Mouse (Mus musculus) liver, embryonic 12.5 days (tissue): ENCODE measurements around the gene Aurkaip1. TPM values are rescaled to one million over a fixed set of nuclear protein-coding genes. Genes with fewer than 3 reads are reported as not detected.

Experiments
- ATAC-seq: fragments of 200-750 bp; cut with Nextera tagmentation; 2 replicates; pipeline ENCODE4 v1.8.0; 2017; ENCODE audit warnings: moderate number of reproducible peaks, mild to moderate bottlenecking, moderate library complexity
- H3K27ac ChIP-seq: fragments of 300-500 bp; sonication (generic); 2 replicates; pipeline ENCODE4 v1.5.1; 2016; ENCODE audit warnings: mild to moderate bottlenecking
- H3K27me3 ChIP-seq: fragments of 300-500 bp; sonication (generic); replicated peaks from 2 replicates; pipeline ENCODE4 v1.6.1; 2016; ENCODE audit warnings: mild to moderate bottlenecking, moderate library complexity
- H3K36me3 ChIP-seq: fragments of 300-500 bp; sonication (generic); 2 replicates; pipeline ENCODE4 v1.6.1; 2016; ENCODE audit warnings: mild to moderate bottlenecking, moderate library complexity
- H3K4me1 ChIP-seq: fragments of 300-500 bp; sonication (generic); 2 replicates; pipeline ENCODE4 v1.6.1; 2016
- H3K4me2 ChIP-seq: fragments of 300-500 bp; sonication (generic); 2 replicates; pipeline ENCODE4 v1.6.1; 2016; ENCODE audit warnings: mild to moderate bottlenecking, moderate library complexity
- H3K4me3 ChIP-seq: fragments of 300-500 bp; sonication (generic); 2 replicates; pipeline ENCODE4 v1.5.1; 2016; ENCODE audit warnings: mild to moderate bottlenecking, moderate library complexity
- H3K9ac ChIP-seq: fragments of 300-500 bp; sonication (generic); 2 replicates; pipeline ENCODE4 v1.6.1; 2016; ENCODE audit warnings: mild to moderate bottlenecking, moderate library complexity
- H3K9me3 ChIP-seq: fragments of 300-500 bp; sonication (generic); replicated peaks from 2 replicates; pipeline ENCODE4 v1.6.1; 2016; ENCODE audit warnings: mild to moderate bottlenecking, moderate library complexity
- WGBS: fragments of 180-500 bp; shearing (Covaris S2); methylation state at CpG from one replicate; pipeline ENCODE4 v1.1.7; 2016; ENCODE audit not compliant: insufficient replicate concordance; 5-methylcytosine and 5-hydroxymethylcytosine counted together
- microRNA-seq: library from miRNA; unstranded; fragments of <30 nt; microRNA quantifications from one replicate; pipeline ENCODE4, GENCODE M21; 2017
- polyA plus RNA-seq: library from polyadenylated mRNA; unstranded; fragments of >200 nt; fragmentation: Nextera tagmentation; extraction: Ambion mirVana; gene quantifications from 2 replicates; pipeline ENCODE4 v1.2.1, GENCODE M21; 2016

The Aurkaip1 gene
- polyA plus RNA-seq, 1 experiment from 2014 or later, result 153 TPM

GRCm38 (mm10) chr4:155856881-155857280 is 25.8 kb downstream of the Aurkaip1 start:
- WGBS, result 45% methylated on average over 3 of the region's 3 CpGs
- Histone ChIP-seq H3K36me3 (peaks cover 84% of the 10 kb centered on the region), H3K9me3 (no peaks in the 10 kb centered on the region), H3K27me3 (no peaks in the 10 kb centered on the region), H3K4me3 (no peak overlapping the region), H3K4me2 (peak overlapping the region; percentile 26), H3K9ac (no peak overlapping the region), H3K27ac (no peak overlapping the region), H3K4me1 (peaks cover 22% of the 10 kb centered on the region)
- peak; percentile 57 for ATAC-seq

GRCm38 (mm10) chr4:155859318-155859717 is 28.2 kb downstream of the Aurkaip1 start:
- Histone ChIP-seq H3K4me2 (no peak overlapping the region), H3K36me3 (peaks cover 71% of the 10 kb centered on the region), H3K4me1 (peaks cover 22% of the 10 kb centered on the region), H3K27ac (no peak overlapping the region), H3K4me3 (no peak overlapping the region), H3K27me3 (no peaks in the 10 kb centered on the region), H3K9me3 (no peaks in the 10 kb centered on the region), H3K9ac (no peak overlapping the region)
- ATAC-seq, result peak; percentile 16; the same call in 1 of the 2 replicates
- WGBS, result 40% methylated on average over 13 of the region's 13 CpGs

- no peaks in the 10 kb centered on the region for H3K9me3 ChIP-seq
- peaks cover 71% of the 10 kb centered on the region for H3K36me3 ChIP-seq
- H3K4me1 ChIP-seq, result peaks cover 6% of the 10 kb centered on the region
- no peak overlapping the region for H3K9ac ChIP-seq
- WGBS, result 80% methylated on average over 7 of the region's 7 CpGs
- H3K4me2 ChIP-seq, result no peak overlapping the region
- no peaks in the 10 kb centered on the region for H3K27me3 ChIP-seq
- no peak overlapping the region for H3K4me3 ChIP-seq
- no peak overlapping the region for H3K27ac ChIP-seq
- no peak for ATAC-seq
Measured at GRCm38 (mm10) chr4:155861787-155862186, 30.7 kb downstream of the Aurkaip1 start.

- ATAC-seq, result no peak
- Histone ChIP-seq H3K27me3 (no peaks in the 10 kb centered on the region), H3K9ac (no peak within 1 kb of the TSS), H3K27ac (no peak within 1 kb of the TSS), H3K4me2 (no peak within 1 kb of the TSS), H3K36me3 (peaks cover 62% of the 10 kb centered on the region), H3K4me1 (peaks cover 6% of the 10 kb centered on the region), H3K9me3 (no peaks in the 10 kb centered on the region), H3K4me3 (no peak within 1 kb of the TSS)
- WGBS, result 61% methylated on average over 5 of the region's 5 CpGs
Measured at GRCm38 (mm10) chr4:155863001-155863400, 31.9 kb downstream of the Aurkaip1 start, which contains the start of gene Tas1r3. Gene Tas1r3, minus strand, starts transcription at chr4:155863362.

GRCm38 (mm10) chr4:155868614-155869298 is 37.7 kb downstream of the Aurkaip1 start:
- Histone ChIP-seq H3K4me1 (peaks cover 36% of the 10 kb centered on the region), H3K9ac (peak overlapping the region; percentile 76), H3K4me3 (peak overlapping the region; percentile 71), H3K4me2 (peak overlapping the region; percentile 94), H3K36me3 (peaks cover 50% of the 10 kb centered on the region), H3K9me3 (no peaks in the 10 kb centered on the region), H3K27ac (peak overlapping the region; percentile 55), H3K27me3 (no peaks in the 10 kb centered on the region)
- ATAC-seq, result peak; percentile 42
- WGBS, result 5% methylated on average over 22 of the region's 22 CpGs

- peaks cover 56% of the 10 kb centered on the region for H3K36me3 ChIP-seq
- no peaks in the 10 kb centered on the region for H3K9me3 ChIP-seq
- no peaks in the 10 kb centered on the region for H3K27me3 ChIP-seq
- WGBS, result 1% methylated on average over 63 of the region's 63 CpGs
- peak within 1 kb of the TSS; percentile 94 for H3K4me2 ChIP-seq
- H3K27ac ChIP-seq, result peak within 1 kb of the TSS; percentile 67
- peak within 1 kb of the TSS; percentile 82 for H3K9ac ChIP-seq
- peaks cover 36% of the 10 kb centered on the region for H3K4me1 ChIP-seq
- peak within 1 kb of the TSS; percentile 71 for H3K4me3 ChIP-seq
- peak; percentile 97 for ATAC-seq
Measured at GRCm38 (mm10) chr4:155869317-155870033, 38.4 kb downstream of the Aurkaip1 start, which contains the start of the genes Cptp and Ints11. Gene Cptp, minus strand, starts transcription at chr4:155869440. Gene Ints11, plus strand, starts transcription at chr4:155869546.

- 77% methylated on average over 7 of the region's 7 CpGs for WGBS
- H3K36me3 ChIP-seq, result peaks cover 53% of the 10 kb centered on the region
- H3K4me2 ChIP-seq, result 0 out of 2 replicates have a peak overlapping the region, but pooled peaks have one; percentile 5
- H3K9me3 ChIP-seq, result no peaks in the 10 kb centered on the region
- no peak for ATAC-seq
- H3K4me1 ChIP-seq, result peaks cover 36% of the 10 kb centered on the region
- H3K27me3 ChIP-seq, result no peaks in the 10 kb centered on the region
- no peak overlapping the region for H3K4me3 ChIP-seq
- no peak overlapping the region for H3K9ac ChIP-seq
- no peak overlapping the region for H3K27ac ChIP-seq
Measured at GRCm38 (mm10) chr4:155871404-155871803, 40.3 kb downstream of the Aurkaip1 start.

Small RNA genes within 50 kb of the gene (microRNA-seq; reads per million reads assigned to microRNA genes)
- gene Gm27743, result not detected

Other genes with a start within 250 kb of the Aurkaip1 start
- gene Slc35e2, start 229.9 kb upstream of the Aurkaip1 start, polyA plus RNA-seq, result 7.1 and 7.3 TPM in 2 replicates
- 41.1 and 45.5 TPM in 2 replicates for gene Cdk11b, start 206.4 kb upstream of the Aurkaip1 start, polyA plus RNA-seq
- gene Gm10563, start 185.9 kb upstream of the Aurkaip1 start, polyA plus RNA-seq, result not detected in 2 replicates
- gene Mmp23, start 177.9 kb upstream of the Aurkaip1 start, polyA plus RNA-seq, result 8.1 and 9.2 TPM in 2 replicates
- gene Mib2, start 162.1 kb upstream of the Aurkaip1 start, polyA plus RNA-seq, result 7.2 and 7.4 TPM in 2 replicates
- 1.9 and 2.0 TPM in 2 replicates for gene Fndc10, start 136.9 kb upstream of the Aurkaip1 start, polyA plus RNA-seq
- gene Ssu72, start 126.5 kb upstream of the Aurkaip1 start, polyA plus RNA-seq, result 80.8 and 91.2 TPM in 2 replicates
- 0.17 and 0.24 TPM in 2 replicates for gene Tmem240, start 96.5 kb upstream of the Aurkaip1 start, polyA plus RNA-seq
- 101 and 110 TPM in 2 replicates for gene Atad3a, start 70.2 kb upstream of the Aurkaip1 start, polyA plus RNA-seq
- 0.49 and 0.73 TPM in 2 replicates for gene Vwa1, start 56.6 kb upstream of the Aurkaip1 start, polyA plus RNA-seq
- gene Tmem88b, start 45.4 kb upstream of the Aurkaip1 start, polyA plus RNA-seq, result 0.32 TPM in 2 replicates
- gene Ankrd65, start 40.8 kb upstream of the Aurkaip1 start, polyA plus RNA-seq, result not detected in 2 replicates
- 223 and 228 TPM in 2 replicates for gene Mrpl20, start 28.4 kb upstream of the Aurkaip1 start, polyA plus RNA-seq
- gene Ccnl2, start 18.8 kb upstream of the Aurkaip1 start, polyA plus RNA-seq, result 98.8 and 101 TPM in 2 replicates
- 8.1 and 9.2 TPM in 2 replicates for gene Mxra8, start 8.4 kb downstream of the Aurkaip1 start, polyA plus RNA-seq
- 10.7 and 12.1 TPM in 2 replicates for gene Dvl1, start 16.1 kb downstream of the Aurkaip1 start, polyA plus RNA-seq
- gene Tas1r3, start 32.1 kb downstream of the Aurkaip1 start, polyA plus RNA-seq, result 0.07 and 0.11 TPM in 2 replicates
- 10.3 and 10.8 TPM in 2 replicates for gene Cptp, start 38.2 kb downstream of the Aurkaip1 start, polyA plus RNA-seq
- gene Ints11, start 38.3 kb downstream of the Aurkaip1 start, polyA plus RNA-seq, result 50.0 and 51.4 TPM in 2 replicates
- 32.7 and 33.6 TPM in 2 replicates for gene Pusl1, start 60.5 kb downstream of the Aurkaip1 start, polyA plus RNA-seq
- 13.4 and 13.6 TPM in 2 replicates for gene Acap3, start 60.5 kb downstream of the Aurkaip1 start, polyA plus RNA-seq
- gene Ube2j2, start 112.6 kb downstream of the Aurkaip1 start, polyA plus RNA-seq, result 106 and 111 TPM in 2 replicates
- gene C1qtnf12, start 131.0 kb downstream of the Aurkaip1 start, polyA plus RNA-seq, result 45.0 and 48.8 TPM in 2 replicates
- 8.2 and 8.7 TPM in 2 replicates for gene B3galt6, start 161.4 kb downstream of the Aurkaip1 start, polyA plus RNA-seq
- 93.4 and 93.9 TPM in 2 replicates for gene Sdf4, start 161.6 kb downstream of the Aurkaip1 start, polyA plus RNA-seq
- gene Tnfrsf4, start 182.6 kb downstream of the Aurkaip1 start, polyA plus RNA-seq, result 0.39 and 0.60 TPM in 2 replicates
- gene Tnfrsf18, start 194.9 kb downstream of the Aurkaip1 start, polyA plus RNA-seq, result 0.77 and 0.99 TPM in 2 replicates
- 0.07 and 0.15 TPM in 2 replicates for gene Ttll10, start 228.1 kb downstream of the Aurkaip1 start, polyA plus RNA-seq